Mouse (Mus musculus) stomach, embryonic 15.5 days (tissue): ENCODE results near the gene Abhd12. TPM values are rescaled to one million over a fixed set of nuclear protein-coding genes. Genes with fewer than 3 reads are reported as not detected.
"Not testable (repeated sequence)": the region's sequence is repeated elsewhere in the genome, so short reads cannot be mapped to it uniquely, and the experiment has no call there.

Experiments used
- ATAC-seq: fragments of 200-750 bp; cut with Nextera tagmentation; 2 replicates; pipeline ENCODE4 v1.8.0; 2017; ENCODE audit warnings: low read depth, moderate number of reproducible peaks, moderate TSS enrichment; ENCODE audit not compliant: insufficient read depth, low FRiP score
- H3K27ac ChIP-seq: fragments of 300-500 bp; sonication (generic); 2 replicates; pipeline ENCODE4 v1.5.1; 2015; ENCODE audit warnings: mild to moderate bottlenecking, inconsistent platforms
- H3K27me3 ChIP-seq: fragments of 300-500 bp; sonication (generic); replicated peaks from 2 replicates; pipeline ENCODE4 v1.6.1; 2015; ENCODE audit warnings: inconsistent platforms
- H3K36me3 ChIP-seq: fragments of 300-500 bp; sonication (generic); 2 replicates; pipeline ENCODE4 v1.6.1; 2015; ENCODE audit warnings: inconsistent platforms
- H3K4me1 ChIP-seq: fragments of 300-500 bp; sonication (generic); 2 replicates; pipeline ENCODE4 v1.6.1; 2015; ENCODE audit warnings: inconsistent platforms
- H3K4me2 ChIP-seq: fragments of 300-500 bp; sonication (generic); 2 replicates; pipeline ENCODE4 v1.6.1; 2015; ENCODE audit warnings: mild to moderate bottlenecking, inconsistent platforms
- H3K4me3 ChIP-seq: fragments of 300-500 bp; sonication (generic); replicated peaks from 2 replicates; pipeline ENCODE4 v1.5.1; 2015; ENCODE audit warnings: inconsistent platforms
- H3K9ac ChIP-seq: fragments of 300-500 bp; sonication (generic); 2 replicates; pipeline ENCODE4 v1.6.1; 2015; ENCODE audit warnings: inconsistent platforms
- H3K9me3 ChIP-seq: fragments of 300-500 bp; sonication (generic); 2 replicates; pipeline ENCODE4 v1.6.1; 2016; ENCODE audit warnings: inconsistent platforms
- WGBS: fragments of 180-500 bp; shearing (Covaris S2); methylation state at CpG from one replicate; pipeline ENCODE4 v1.1.7; 2015; 5-methylcytosine and 5-hydroxymethylcytosine counted together
- polyA plus RNA-seq: library from polyadenylated mRNA; unstranded; fragments of >200 nt; fragmentation: Nextera tagmentation; extraction: Ambion mirVana; gene quantifications from 2 replicates; pipeline ENCODE4 v1.2.1, GENCODE M21; 2015

Abhd12 gene
- 58.3 and 58.7 TPM in 2 replicates for polyA plus RNA-seq

DNA sequence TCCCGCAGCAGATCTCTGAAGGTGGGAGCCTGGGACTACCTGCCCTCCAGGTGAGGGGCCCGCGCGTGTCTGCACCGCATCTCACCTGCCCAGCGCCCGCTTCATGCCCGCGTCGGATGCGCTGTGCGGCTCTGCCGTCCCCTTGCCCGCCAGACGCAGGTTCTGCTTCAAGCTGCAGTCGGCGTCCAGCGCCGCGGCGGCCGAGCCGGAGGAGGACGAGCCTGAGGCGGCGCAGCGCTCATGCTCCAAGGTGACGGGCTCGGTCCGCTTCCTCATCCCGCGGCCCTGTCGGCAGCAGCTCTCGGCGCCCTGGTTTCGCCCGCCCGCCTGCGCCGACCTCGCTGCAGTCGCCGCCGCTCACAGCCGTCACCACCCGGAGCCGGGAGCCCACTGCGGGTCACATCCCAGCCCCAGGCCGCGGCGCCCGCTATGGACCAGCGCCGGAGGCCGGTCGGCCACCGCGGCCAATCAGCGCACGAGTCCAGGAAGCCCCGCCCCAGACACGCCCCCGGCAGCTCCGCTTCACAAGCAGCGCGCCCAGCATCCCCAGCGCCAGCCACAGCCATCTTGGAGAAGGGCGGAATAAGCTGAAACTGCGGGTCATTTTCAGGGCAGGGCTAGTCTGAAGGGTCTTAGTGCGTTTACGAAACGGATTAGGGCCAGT lies at the start of gene Abhd12:
TSS of gene Abhd12 (minus strand) at position 470 of the 664 bp plus-strand sequence.
- H3K27me3 ChIP-seq: no peaks in the 10 kb centered on the region
- peak; percentile 98 for ATAC-seq
- peak within 1 kb of the TSS; percentile 82 for H3K9ac ChIP-seq
- H3K9me3 ChIP-seq: no peaks in the 10 kb centered on the region
- WGBS: 0% methylated on average over 72 of the region's 72 CpGs
- no peaks in the 10 kb centered on the region for H3K36me3 ChIP-seq
- peak within 1 kb of the TSS; percentile 94 for H3K4me2 ChIP-seq
- H3K4me1 ChIP-seq: 0 out of 2 replicates have a peak, but pooled peaks cover 6% of the 10 kb centered on the region
- H3K4me3 ChIP-seq: peak within 1 kb of the TSS; percentile 94
- peak within 1 kb of the TSS; percentile 91 for H3K27ac ChIP-seq

DNA sequence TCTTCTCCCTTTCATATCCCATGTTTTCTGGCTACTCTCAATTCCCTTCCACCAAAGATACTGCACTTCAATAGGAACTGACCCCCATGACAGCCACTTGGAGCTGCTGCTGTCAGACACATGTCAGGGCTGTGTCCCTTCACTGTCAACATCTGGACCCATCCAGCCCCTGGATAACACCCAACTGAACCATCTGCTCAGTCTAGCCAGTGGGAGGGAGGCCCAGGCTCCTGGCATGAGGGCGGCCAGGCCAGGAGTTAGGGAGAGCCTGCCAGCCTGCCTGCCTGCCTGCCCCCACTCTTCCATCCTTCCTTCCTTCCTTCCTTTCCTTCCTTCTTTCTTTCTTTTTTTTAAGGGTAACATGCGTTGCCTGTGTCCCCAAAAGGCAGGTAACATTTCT lies 46.7 kb upstream of the Abhd12 start:
- Histone ChIP-seq H3K4me3 (no peak overlapping the region), H3K9ac (no peak overlapping the region), H3K36me3 (no peaks in the 10 kb centered on the region), H3K9me3 (no peaks in the 10 kb centered on the region), H3K4me2 (no peak overlapping the region), H3K4me1 (no peaks in the 10 kb centered on the region), H3K27me3 (no peaks in the 10 kb centered on the region), H3K27ac (no peak overlapping the region)
- ATAC-seq: no peak
- WGBS: 88% methylated on average over 2 of the region's 2 CpGs

DNA sequence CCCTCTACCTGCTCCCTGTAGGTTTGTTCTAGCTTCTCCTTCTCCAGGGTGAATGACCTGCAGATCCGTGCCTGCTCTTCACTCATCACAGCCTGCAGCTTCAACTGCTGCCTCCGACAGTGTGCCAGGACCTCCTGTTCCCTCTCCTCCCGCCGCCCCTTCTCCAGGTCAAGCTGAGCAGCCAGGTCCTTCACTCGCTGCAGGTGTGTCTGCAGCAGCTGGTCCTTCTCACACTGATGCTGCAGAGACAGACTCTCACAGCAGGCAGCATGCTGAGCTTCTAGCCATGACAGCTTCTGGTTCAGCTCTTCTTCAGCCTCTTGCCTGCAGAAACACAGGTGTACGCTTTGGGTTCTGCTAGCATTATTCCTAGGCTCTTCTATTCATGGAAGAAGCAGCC lies 45.5 kb upstream of the Abhd12 start:
- Histone ChIP-seq H3K9me3 (no peaks in the 10 kb centered on the region), H3K36me3 (no peaks in the 10 kb centered on the region), H3K27me3 (no peaks in the 10 kb centered on the region), H3K4me2 (no peak overlapping the region), H3K9ac (no peak overlapping the region), H3K4me1 (no peaks in the 10 kb centered on the region), H3K27ac (no peak overlapping the region), H3K4me3 (no peak overlapping the region)
- WGBS: 80% methylated on average over 6 of the region's 6 CpGs
- ATAC-seq: no peak

DNA sequence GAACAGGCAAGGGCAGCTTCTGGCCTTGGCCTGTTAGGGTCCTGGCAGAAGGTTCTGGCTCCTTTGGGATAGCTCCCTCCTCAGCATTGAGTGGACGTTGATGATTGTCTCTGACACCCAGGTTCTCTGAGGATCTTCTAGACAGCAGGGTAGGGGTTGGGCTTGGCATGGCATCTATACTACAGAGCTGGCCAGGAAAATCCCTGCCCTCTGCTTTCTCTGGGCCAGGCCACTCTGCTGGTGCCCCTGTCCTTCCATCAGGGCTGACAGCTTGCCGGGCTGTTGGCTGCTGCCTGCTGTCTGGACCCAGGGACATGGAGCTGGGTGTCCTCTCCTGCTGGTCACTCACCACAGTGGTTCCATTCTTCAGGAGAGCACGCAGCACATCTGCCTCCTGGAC lies 45.1 kb upstream of the Abhd12 start:
- H3K9me3 ChIP-seq: no peaks in the 10 kb centered on the region
- H3K9ac ChIP-seq: no peak overlapping the region
- no peaks in the 10 kb centered on the region for H3K4me1 ChIP-seq
- no peak overlapping the region for H3K27ac ChIP-seq
- H3K36me3 ChIP-seq: no peaks in the 10 kb centered on the region
- ATAC-seq: no peak
- H3K27me3 ChIP-seq: no peaks in the 10 kb centered on the region
- 91% methylated on average over 3 of the region's 3 CpGs for WGBS
- H3K4me2 ChIP-seq: no peak overlapping the region
- no peak overlapping the region for H3K4me3 ChIP-seq

DNA sequence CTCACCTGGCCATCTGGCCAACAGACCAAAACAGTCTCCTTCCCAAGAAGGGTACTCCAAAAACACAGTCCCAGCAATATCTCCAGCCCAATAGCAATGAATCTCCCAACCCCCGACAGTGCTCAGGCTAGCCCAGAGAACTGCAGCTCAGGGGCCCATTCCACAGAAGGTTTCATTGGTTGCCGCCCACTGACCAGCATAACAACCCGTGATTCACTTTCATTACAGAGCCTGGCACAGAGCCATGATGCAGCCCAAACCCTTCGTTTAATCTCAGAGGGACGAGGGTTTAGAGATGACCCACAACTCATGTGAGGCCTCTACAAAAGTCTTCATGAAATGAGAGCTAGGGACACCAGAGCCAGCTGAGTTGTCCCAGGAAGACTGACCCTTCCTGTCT lies 44.2 kb upstream of the Abhd12 start:
- Histone ChIP-seq H3K9me3 (no peaks in the 10 kb centered on the region), H3K27me3 (no peaks in the 10 kb centered on the region), H3K4me2 (no peak overlapping the region), H3K4me1 (no peaks in the 10 kb centered on the region), H3K4me3 (no peak overlapping the region), H3K27ac (no peak overlapping the region), H3K36me3 (no peaks in the 10 kb centered on the region), H3K9ac (no peak overlapping the region)
- WGBS: 76% methylated on average over 5 of the region's 5 CpGs
- ATAC-seq: no peak

DNA sequence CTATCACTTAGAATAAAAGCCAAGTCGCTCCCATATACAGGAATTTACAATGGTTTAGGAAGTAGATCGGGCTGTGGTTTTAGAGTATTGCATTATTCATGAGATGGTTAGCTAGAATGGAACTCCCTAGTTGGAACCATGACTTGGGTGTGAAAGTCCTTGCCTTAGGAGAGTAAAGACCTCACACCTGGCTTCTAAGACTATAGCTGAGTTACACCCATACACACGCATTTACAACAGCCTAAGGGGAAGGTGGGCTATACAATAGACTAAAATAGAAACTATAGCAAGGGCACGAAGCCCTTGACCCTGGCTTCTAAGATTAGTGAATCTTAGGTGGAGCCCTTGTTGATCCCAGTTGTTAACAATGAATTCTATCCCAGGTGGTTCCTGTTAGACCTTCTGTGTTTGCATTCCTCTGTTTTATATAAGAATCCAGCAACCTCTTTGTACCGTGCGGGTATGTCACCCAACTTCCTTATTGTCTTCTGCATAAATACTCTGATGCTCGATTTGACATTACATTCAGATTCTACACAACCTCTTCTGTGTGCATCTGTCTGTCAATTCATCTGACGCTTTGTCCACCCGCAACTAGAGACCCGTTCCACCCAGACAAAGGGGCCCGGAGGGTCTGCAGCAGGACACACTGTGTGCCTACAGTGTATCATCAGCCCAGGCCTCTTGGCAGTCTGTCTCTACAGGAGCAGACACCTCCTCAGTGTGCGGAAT lies 43.5 kb upstream of the Abhd12 start:
- H3K4me2 ChIP-seq, H3K27me3 ChIP-seq, H3K27ac ChIP-seq, H3K9ac ChIP-seq, H3K9me3 ChIP-seq, H3K4me1 ChIP-seq, H3K36me3 ChIP-seq, H3K4me3 ChIP-seq, ATAC-seq: not testable (repeated sequence)
- 87% methylated on average over 12 of the region's 12 CpGs for WGBS

DNA sequence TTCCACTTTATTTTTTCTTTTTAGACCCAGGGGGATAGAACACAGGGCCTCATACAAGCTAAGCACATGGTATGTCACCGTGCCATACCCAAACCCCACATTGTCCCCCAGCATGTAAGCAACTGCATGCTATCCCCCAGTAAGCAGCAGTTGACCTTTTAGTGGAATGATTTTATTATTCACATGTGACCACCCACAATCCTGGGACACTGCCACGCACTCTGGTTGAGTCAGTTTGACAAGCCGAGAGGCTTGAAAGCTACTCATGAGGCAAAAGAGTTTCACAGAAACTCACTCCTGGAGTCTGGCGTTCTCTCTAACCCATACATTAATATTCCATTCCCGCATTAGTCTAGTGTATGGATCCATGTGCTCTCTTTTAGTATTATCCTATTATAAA lies 42.8 kb upstream of the Abhd12 start:
- 90% methylated on average over 5 of the region's 5 CpGs for WGBS
- not testable (repeated sequence) for H3K9me3 ChIP-seq, ATAC-seq, H3K27me3 ChIP-seq, H3K4me2 ChIP-seq, H3K36me3 ChIP-seq, H3K27ac ChIP-seq, H3K4me3 ChIP-seq, H3K4me1 ChIP-seq, H3K9ac ChIP-seq

DNA sequence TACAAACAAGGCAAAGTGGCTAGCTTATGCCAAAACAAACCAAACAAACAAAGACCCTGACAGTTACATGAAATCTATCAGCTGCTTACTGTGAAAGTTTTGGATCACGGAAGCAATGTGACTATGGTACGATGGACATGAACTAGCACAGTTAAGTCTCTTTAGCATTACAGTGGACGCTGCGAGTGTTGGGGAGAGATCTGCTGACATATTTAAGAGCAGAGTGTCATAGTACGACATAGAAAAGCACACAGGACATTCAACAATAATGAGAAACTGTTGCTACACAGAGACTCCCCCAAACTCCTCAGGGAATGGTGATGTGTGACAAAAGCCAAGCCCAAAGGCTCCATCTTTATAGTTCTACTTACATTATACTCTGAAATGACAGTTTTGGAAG lies 39.5 kb upstream of the Abhd12 start:
- no peaks in the 10 kb centered on the region for H3K27me3 ChIP-seq
- no peak overlapping the region for H3K4me2 ChIP-seq
- H3K4me3 ChIP-seq: no peak overlapping the region
- peaks cover 2% of the 10 kb centered on the region; the same call in 1 of the 2 replicates for H3K36me3 ChIP-seq
- WGBS: 92% methylated on average over 5 of the region's 5 CpGs
- no peak overlapping the region for H3K27ac ChIP-seq
- H3K9ac ChIP-seq: no peak overlapping the region
- no peaks in the 10 kb centered on the region for H3K4me1 ChIP-seq
- no peak for ATAC-seq
- H3K9me3 ChIP-seq: no peaks in the 10 kb centered on the region

DNA sequence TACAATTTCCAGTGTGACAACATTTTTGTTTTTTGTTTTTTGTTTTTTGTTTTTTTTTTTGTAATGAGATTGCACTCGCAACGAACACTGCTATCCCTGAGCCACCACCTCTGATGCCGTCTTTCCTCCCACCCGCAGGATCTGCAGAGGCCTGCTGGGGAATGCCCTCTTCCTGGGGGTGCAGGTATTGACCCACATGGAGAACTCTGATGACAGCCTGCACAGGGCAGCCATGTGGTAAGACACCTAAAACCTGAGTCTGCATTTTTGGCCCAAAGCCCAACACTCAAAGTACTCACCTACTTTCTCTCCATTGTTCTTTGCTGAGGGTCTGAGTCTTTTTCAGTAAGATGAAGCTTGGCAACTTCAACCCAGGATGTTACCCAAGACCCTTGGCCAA lies 30.1 kb upstream of the Abhd12 start:
- ATAC-seq: no peak
- no peak overlapping the region for H3K27ac ChIP-seq
- WGBS: 88% methylated on average over 4 of the region's 4 CpGs
- H3K9ac ChIP-seq: no peak overlapping the region
- H3K4me3 ChIP-seq: no peak overlapping the region
- 0 out of 2 replicates have a peak, but pooled peaks cover 4% of the 10 kb centered on the region for H3K36me3 ChIP-seq
- no peaks in the 10 kb centered on the region for H3K9me3 ChIP-seq
- H3K4me2 ChIP-seq: no peak overlapping the region
- no peaks in the 10 kb centered on the region for H3K27me3 ChIP-seq
- no peaks in the 10 kb centered on the region for H3K4me1 ChIP-seq

DNA sequence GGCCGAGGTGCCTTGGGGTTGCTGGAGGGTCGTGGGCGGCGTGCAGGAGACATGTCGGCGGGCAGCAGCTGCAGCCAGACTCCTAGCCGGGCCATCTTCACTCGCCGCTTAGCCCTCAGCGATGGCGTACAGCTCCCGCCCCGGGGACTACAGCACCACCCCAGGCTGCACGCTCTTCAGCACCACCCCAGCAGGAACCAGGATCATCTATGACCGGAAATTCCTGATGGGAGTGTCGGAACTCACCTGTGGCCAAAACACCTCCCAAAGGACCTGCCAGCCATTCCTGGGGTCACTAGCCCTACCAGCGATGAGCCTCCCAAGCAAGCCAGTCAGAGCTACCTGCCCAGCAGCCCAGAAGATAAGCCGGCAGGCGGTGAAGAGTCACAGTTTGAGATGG lies 28.9 kb upstream of the Abhd12 start:
- no peaks in the 10 kb centered on the region for H3K9me3 ChIP-seq
- no peaks in the 10 kb centered on the region for H3K27me3 ChIP-seq
- 0 out of 2 replicates have a peak, but pooled peaks cover 4% of the 10 kb centered on the region for H3K36me3 ChIP-seq
- H3K27ac ChIP-seq: no peak overlapping the region
- ATAC-seq: no peak
- H3K9ac ChIP-seq: no peak overlapping the region
- no peak overlapping the region for H3K4me3 ChIP-seq
- no peak overlapping the region for H3K4me2 ChIP-seq
- H3K4me1 ChIP-seq: no peaks in the 10 kb centered on the region
- 85% methylated on average over 19 of the region's 19 CpGs for WGBS

DNA sequence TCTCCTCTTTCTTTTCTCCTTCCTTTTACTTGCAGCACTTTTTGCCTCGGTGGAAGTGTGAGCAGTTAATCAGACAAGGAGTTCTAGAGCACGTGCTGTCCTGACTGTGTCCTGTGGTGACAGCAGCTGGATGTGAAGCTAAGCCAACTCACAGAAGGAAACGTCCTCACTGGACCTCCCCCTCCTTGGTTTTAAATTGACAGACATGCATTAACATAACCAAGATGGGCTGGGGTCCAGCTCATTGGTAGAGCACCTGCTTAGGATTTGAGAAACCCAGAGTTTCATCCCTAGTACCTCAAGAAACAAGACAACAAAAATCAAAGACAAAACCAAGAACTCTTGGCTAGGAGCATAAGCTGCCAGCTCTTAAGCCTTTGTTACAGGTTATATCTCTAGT lies 26.3 kb upstream of the Abhd12 start:
- H3K27me3 ChIP-seq: no peaks in the 10 kb centered on the region
- whole genome bisulfite sequencing: 72% methylated on average over 3 of the region's 3 CpGs
- H3K27ac ChIP-seq: no peak overlapping the region
- H3K9ac ChIP-seq: no peak overlapping the region
- H3K4me1 ChIP-seq: no peaks in the 10 kb centered on the region
- ATAC-seq: no peak
- H3K9me3 ChIP-seq: no peaks in the 10 kb centered on the region
- no peak overlapping the region for H3K4me2 ChIP-seq
- no peak overlapping the region for H3K4me3 ChIP-seq
- H3K36me3 ChIP-seq: 0 out of 2 replicates have a peak, but pooled peaks cover 4% of the 10 kb centered on the region

DNA sequence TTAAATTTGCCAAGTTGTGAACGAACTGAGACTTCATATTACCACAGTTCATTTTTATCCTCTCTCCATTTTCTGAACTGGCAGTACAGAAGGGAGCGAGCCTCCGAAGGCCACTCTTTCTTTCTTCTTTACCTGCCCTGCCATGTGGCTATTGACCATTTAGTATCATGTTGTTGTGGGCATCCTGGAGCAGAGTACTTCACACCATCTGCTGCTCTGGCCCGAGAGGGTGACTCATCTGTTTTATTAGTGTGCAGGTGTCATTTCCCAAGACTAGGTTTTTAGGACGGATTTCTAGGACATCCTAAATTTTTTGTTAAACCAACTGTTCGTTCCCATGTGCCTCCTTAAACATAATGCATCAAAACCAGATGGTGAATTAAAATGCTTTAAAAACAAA lies 24.6 kb upstream of the Abhd12 start:
- no peak overlapping the region for H3K4me3 ChIP-seq
- H3K9ac ChIP-seq: no peak overlapping the region
- no peaks in the 10 kb centered on the region for H3K4me1 ChIP-seq
- WGBS: 85% methylated on average over 6 of the region's 6 CpGs
- H3K4me2 ChIP-seq: no peak overlapping the region
- ATAC-seq: no peak
- H3K27me3 ChIP-seq: no peaks in the 10 kb centered on the region
- H3K9me3 ChIP-seq: no peaks in the 10 kb centered on the region
- H3K27ac ChIP-seq: no peak overlapping the region
- no peaks in the 10 kb centered on the region for H3K36me3 ChIP-seq
